Mouse (Mus musculus): ENCODE measurements around the gene Mgst2. TPM values are rescaled to one million over a fixed set of nuclear protein-coding genes. Genes with fewer than 3 reads are reported as not detected.

Gene Mgst2
- polyA plus RNA-seq, 1 experiment from 2014 or later, result 0.58 TPM

GRCm38 (mm10) chr3:51729109-51729918 lies 69.2 kb downstream of the Mgst2 start:
- H3K36me3 ChIP-seq (ENCODE audit: control insufficient read depth, insufficient read depth, low read length), result no peaks in the 10 kb centered on the region
- WGBS, result 77% methylated on average over 14 of the region's 14 CpGs
- H3K27ac ChIP-seq (ENCODE audit: low read depth, low read length), result no peak overlapping the region
- H3K4me3 ChIP-seq (ENCODE audit: low read depth, low read length), result no peak overlapping the region
- ATAC-seq (ENCODE audit: insufficient read depth, low FRiP score, low TSS enrichment) (peak; percentile 51; the same call in 1 of the 2 replicates), DNase-seq (ENCODE audit: low spot score) (peak; percentile 21)
- H3K9me3 ChIP-seq (ENCODE audit: control insufficient read depth, low read length), result no peaks in the 10 kb centered on the region
- no peaks in the 10 kb centered on the region for H3K27me3 ChIP-seq (ENCODE audit: control insufficient read depth, insufficient read depth, low read length)
- no peaks in the 10 kb centered on the region for H3K4me1 ChIP-seq (ENCODE audit: control insufficient read depth, insufficient read depth, low read length)
- no peak overlapping the region for H3K9ac ChIP-seq (ENCODE audit: low read length)
- no peak overlapping the region for H3K4me2 ChIP-seq (ENCODE audit: low read depth)

- ATAC-seq (ENCODE audit: insufficient read depth, low FRiP score, low TSS enrichment) (no peak), DNase-seq (ENCODE audit: low spot score) (no peak)
- Histone ChIP-seq H3K27me3 (ENCODE audit: control insufficient read depth, insufficient read depth, low read length) (no peaks in the 10 kb centered on the region), H3K9me3 (ENCODE audit: control insufficient read depth, low read length) (no peaks in the 10 kb centered on the region), H3K4me3 (ENCODE audit: low read depth, low read length) (no peak overlapping the region), H3K9ac (ENCODE audit: low read length) (no peak overlapping the region), H3K36me3 (ENCODE audit: control insufficient read depth, insufficient read depth, low read length) (no peaks in the 10 kb centered on the region), H3K4me1 (ENCODE audit: control insufficient read depth, insufficient read depth, low read length) (no peaks in the 10 kb centered on the region), H3K4me2 (ENCODE audit: low read depth) (no peak overlapping the region), H3K27ac (ENCODE audit: low read depth, low read length) (no peak overlapping the region)
- WGBS, result 93% methylated on average over 7 of the region's 7 CpGs
Observed at GRCm38 (mm10) chr3:51730662-51731061, 70.5 kb downstream of the Mgst2 start.

- Histone ChIP-seq H3K9me3 (ENCODE audit: control insufficient read depth, low read length) (no peaks in the 10 kb centered on the region), H3K27me3 (ENCODE audit: control insufficient read depth, insufficient read depth, low read length) (no peaks in the 10 kb centered on the region), H3K4me2 (ENCODE audit: low read depth) (no peak overlapping the region), H3K4me1 (ENCODE audit: control insufficient read depth, insufficient read depth, low read length) (no peaks in the 10 kb centered on the region), H3K36me3 (ENCODE audit: control insufficient read depth, insufficient read depth, low read length) (no peaks in the 10 kb centered on the region), H3K9ac (ENCODE audit: low read length) (no peak overlapping the region), H3K4me3 (ENCODE audit: low read depth, low read length) (no peak overlapping the region), H3K27ac (ENCODE audit: low read depth, low read length) (peak overlapping the region; percentile 23; the same call in 1 of the 2 replicates)
- no peak for DNase-seq (ENCODE audit: low spot score)
- WGBS, result 86% methylated on average over 16 of the region's 16 CpGs
- ATAC-seq (ENCODE audit: insufficient read depth, low FRiP score, low TSS enrichment), result no peak
Observed at GRCm38 (mm10) chr3:51731949-51732636, 71.9 kb downstream of the Mgst2 start.

Other genes starting within 250 kb of the Mgst2 start
- gene Naa15, start 245.2 kb upstream of the Mgst2 start, polyA plus RNA-seq (2014; fragmentation: Nextera tagmentation; extraction: Ambion mirVana), result 46.8 and 51.7 TPM in 2 replicates
- gene Rab33b, start 176.4 kb upstream of the Mgst2 start, polyA plus RNA-seq (2014; fragmentation: Nextera tagmentation; extraction: Ambion mirVana), result 13.4 and 14.7 TPM in 2 replicates
- gene Setd7, start 99.5 kb upstream of the Mgst2 start, polyA plus RNA-seq (2014; fragmentation: Nextera tagmentation; extraction: Ambion mirVana), result 4.2 and 4.8 TPM in 2 replicates

Measured in neural tube, embryonic 11.5 days (tissue).